Mouse (Mus musculus): ENCODE measurements around the gene N4bp2l2. TPM values are rescaled to one million over a fixed set of nuclear protein-coding genes. Genes with fewer than 3 reads are reported as not detected.
"Not testable (repeated sequence)": the region's sequence is repeated elsewhere in the genome, so short reads cannot be mapped to it uniquely, and the experiment has no call there.

N4bp2l2 gene
- total RNA-seq (2021): 10 to 100 TPM; 84.8 to 97.6 TPM

- not testable (repeated sequence) for DNase-seq
These were observed at the start of gene N4bp2l2 for GRCm38 (mm10) chr5:150666133-150666739. N4bp2l2 (minus strand) TSS chr5:150666183.

DNA sequence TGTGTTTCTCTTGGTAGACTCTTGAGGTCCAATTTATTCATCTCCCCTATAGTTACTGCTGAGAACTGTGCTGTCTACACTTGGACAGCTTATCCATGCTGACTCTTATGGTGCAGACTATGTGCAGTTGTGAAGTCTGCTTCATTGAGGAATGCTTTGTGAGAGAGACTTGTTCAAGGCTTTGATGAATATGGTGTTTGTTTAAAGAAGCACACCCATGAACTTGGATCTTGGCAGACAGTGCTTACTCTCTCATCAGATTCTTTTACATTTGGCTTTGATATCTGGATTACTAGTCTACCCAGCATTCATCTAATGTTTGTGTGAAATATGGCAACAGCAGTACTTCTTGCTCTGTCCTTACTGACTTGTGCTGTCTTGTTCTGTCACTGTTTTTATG is 47.4 kb upstream of the N4bp2l2 start:
- no peak for DNase-seq

DNA sequence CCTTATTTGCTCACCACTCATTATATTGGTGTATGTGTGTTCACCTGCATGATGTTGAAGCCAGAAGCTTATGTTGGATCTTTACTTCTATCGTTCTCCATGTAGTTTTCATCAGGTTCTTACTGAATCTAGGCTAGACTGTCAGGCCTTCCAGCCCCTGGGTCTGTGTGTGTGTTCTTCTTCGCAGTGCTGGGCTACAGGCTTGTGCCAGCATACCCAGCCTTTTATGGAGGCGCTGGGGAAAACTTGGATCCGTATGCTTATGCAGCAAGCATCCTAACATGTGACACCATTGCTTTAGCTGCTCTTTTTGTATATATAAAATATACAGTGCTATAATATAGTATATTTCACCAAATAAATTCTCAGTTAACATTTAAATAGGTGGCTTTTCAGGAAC is 45.5 kb upstream of the N4bp2l2 start:
- no peak for DNase-seq

GRCm38 (mm10) chr5:150707181-150707580 is 41.2 kb upstream of the N4bp2l2 start:
- DNase-seq: not testable (repeated sequence)

DNA sequence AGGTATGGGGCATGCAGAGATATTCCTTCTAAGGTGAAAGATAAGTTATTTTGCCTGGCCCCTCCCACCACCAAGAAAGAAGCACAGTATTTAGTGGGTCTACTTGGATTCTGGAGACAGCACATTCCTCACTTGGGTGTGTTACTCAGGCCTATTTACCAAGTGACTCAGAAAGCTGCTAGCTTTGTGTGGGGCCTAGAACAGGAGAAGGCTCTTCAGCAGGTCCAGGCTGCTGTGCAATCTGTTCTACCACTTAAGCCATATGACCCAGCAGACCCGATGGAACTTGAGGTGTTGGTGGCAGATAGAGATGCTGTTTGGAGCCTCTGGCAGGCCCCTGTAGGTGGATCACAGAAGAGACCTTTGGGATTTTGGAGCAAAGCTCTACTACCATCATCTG is 40.7 kb upstream of the N4bp2l2 start:
- not testable (repeated sequence) for DNase-seq

DNA sequence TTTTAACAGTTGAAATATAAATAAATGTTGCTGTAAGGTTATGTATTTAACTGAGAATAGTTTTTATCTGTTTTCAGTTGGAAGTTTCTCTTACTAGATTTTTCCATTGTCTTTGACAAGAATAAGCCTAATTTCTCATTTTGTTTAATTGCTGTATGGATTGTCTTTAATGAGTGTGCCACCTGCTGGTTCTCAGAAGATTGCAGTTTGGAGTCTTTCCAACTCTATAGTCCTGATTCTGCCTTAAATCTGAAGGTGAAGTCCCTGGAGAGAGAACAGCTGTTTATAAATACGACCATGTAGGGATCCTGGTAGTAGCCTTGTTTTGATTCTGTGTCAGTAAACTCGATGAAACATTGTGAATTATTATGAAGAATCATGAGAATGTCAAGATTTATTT is 36.7 kb upstream of the N4bp2l2 start:
- DNase-seq: no peak

- DNase-seq: no peak
These were observed 27.3 kb upstream of the N4bp2l2 start for GRCm38 (mm10) chr5:150693277-150693676.

DNA sequence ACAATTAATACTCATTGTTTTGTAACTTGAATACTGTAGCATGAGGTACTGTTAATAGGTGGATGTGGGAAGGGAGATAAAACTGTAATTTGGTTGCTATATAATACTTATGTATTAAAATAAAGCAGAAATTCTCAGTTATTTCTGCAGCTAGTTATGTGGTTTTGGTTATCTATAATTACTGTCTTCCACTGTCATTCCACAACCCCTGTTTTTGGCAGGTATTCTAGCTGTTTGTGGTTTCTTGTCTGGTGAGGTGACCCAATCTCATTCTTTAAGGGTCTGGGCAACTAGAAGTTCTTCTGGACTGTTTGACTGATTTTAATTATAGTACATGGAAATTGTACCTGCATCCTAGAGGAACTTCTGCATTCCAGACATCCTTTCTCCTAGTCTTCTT is 24.7 kb upstream of the N4bp2l2 start:
- DNase-seq: no peak

- not testable (repeated sequence) for DNase-seq
These were observed 16.9 kb upstream of the N4bp2l2 start for GRCm38 (mm10) chr5:150682862-150683261.

- no peak for DNase-seq
These were observed 8.9 kb upstream of the N4bp2l2 start for GRCm38 (mm10) chr5:150674866-150675265.

- DNase-seq: peak in 1 of 2 experiments; percentile 19
These were observed 8.1 kb upstream of the N4bp2l2 start for GRCm38 (mm10) chr5:150673880-150674621.

DNA sequence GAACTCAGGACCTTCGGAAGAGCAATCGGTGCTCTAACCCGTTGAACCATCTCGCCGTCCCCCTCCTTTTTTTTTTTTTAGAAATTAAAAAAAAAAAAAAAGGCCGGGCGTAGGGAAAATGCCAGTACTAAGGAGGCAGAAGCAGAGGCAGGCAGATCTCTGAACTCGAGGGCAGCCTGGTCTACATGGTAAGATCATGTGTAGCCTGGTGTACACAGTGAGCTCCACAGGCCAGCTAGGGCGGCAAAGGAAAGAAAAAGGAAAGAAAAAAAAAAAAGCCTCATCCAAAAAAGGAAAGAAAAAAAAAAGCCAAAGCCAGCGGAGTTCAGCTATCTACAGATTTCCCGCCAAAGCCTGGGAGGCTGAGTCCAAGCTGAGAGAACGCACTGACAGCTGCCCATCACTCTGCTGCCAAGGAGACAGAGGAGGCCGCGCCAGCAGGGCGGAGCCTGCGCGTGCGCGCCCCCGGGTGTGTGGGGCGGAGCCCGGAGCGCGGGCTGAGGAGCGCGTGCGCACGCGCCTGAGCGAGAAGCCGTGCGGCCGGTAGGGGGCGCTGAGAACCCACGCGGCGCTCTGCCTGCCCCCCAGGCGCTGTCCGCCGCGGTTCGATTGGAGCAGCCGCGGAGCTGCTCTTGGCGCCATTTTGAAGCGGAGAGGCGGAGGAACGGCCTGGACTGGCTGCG is 7.3 kb upstream of the N4bp2l2 start, which contains the start of gene Pds5b:
Pds5b (plus strand) TSS at position 587 of the 683 bp plus-strand sequence.
- DNase-seq: peak; percentile 90 to 93

GRCm38 (mm10) chr5:150672343-150672742 is 6.4 kb upstream of the N4bp2l2 start:
- no peak for DNase-seq

- DNase-seq: no peak
These were observed 2.7 kb upstream of the N4bp2l2 start for GRCm38 (mm10) chr5:150668731-150669130.

- DNase-seq: peak; percentile 94 to 95
These were observed 640 bp downstream of the N4bp2l2 start for GRCm38 (mm10) chr5:150665132-150665954.

DNA sequence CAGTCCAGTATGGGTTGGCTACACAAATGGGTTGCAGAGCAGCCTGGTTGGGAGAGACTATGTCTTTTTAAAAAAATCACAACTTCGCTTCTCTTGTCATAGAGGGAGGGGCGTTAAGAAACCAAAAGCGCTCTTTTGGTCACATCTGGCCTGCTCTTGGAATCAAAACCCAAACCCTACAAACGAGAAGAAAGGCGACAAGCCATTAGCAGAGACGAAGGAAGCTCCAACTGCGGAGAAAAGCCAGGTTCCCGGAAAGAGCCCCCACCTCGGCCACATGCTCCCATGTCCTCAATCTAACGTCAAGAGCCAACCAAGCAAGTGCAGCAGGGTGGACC is 1.2 kb downstream of the N4bp2l2 start:
- DNase-seq: no peak

- DNase-seq: not testable (repeated sequence)
These were observed 2.1 kb downstream of the N4bp2l2 start for GRCm38 (mm10) chr5:150663926-150664325.

GRCm38 (mm10) chr5:150660296-150660695 is 5.7 kb downstream of the N4bp2l2 start:
- not testable (repeated sequence) for DNase-seq

- DNase-seq: not testable (repeated sequence)
These were observed 6.6 kb downstream of the N4bp2l2 start for GRCm38 (mm10) chr5:150659425-150659824.

- DNase-seq: no peak
These were observed 11.4 kb downstream of the N4bp2l2 start for GRCm38 (mm10) chr5:150654548-150654947.

GRCm38 (mm10) chr5:150652578-150652977 is 13.4 kb downstream of the N4bp2l2 start:
- DNase-seq: no peak

DNA sequence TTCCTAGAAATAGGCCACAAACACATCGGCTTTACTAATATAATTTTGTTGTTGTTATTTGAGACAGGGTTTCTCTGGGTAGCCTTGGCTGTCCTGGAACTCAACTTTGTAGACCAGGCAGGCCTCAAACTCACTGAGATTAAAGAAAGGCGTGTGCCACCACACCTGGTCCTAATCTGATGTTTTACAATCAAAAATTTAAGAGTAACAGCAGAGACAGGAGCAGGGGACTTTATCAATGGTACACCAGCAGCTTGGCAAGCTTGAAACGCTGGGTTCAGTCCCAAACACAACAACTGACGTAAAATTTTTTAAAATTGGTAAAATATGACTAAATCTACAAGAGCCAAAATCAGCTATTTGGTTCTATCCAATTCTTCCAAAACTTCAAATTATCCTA is 21.1 kb downstream of the N4bp2l2 start:
- DNase-seq: no peak

DNA sequence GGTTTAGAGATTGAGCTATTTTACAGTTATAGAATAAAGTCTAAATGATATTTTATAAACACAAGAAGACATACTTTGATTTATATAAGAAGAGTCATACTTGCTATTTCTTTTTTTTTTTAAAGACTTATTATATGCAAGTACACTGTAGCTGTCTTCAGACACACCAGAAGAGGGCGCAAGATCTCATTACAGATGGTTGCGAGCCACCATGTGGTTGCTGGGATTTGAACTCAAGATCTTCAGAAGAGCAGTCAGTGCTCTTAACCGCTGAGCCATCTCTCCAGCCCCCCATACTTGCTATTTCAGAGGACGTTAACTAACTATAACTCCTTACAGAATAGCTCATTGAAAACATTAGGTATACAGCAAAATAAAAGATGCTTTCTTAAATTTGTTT is 22.6 kb downstream of the N4bp2l2 start:
- DNase-seq: not testable (repeated sequence)
